Mouse (Mus musculus) embryonic fibroblast, embryonic 13.5 days (primary cell): ENCODE results near the gene Prkab1. TPM values are rescaled to one million over a fixed set of nuclear protein-coding genes. Genes with fewer than 3 reads are reported as not detected.
A peak's percentile ranks its signal among the peaks of the same experiment; 100 is the strongest.

Experiments used
- H3K27ac ChIP-seq: 2 replicates; pipeline ENCODE4 v1.5.1; 2012; ENCODE audit warnings: low read length, control low read depth, inconsistent platforms; ENCODE audit not compliant: insufficient read depth
- H3K4me1 ChIP-seq: 2 replicates; pipeline ENCODE4 v1.6.1; 2011; ENCODE audit warnings: low read length; ENCODE audit not compliant: control insufficient read depth, insufficient read depth
- H3K4me3 ChIP-seq: 2 replicates; pipeline ENCODE4 v1.5.1; 2011; ENCODE audit warnings: mild to moderate bottlenecking, control low read depth, low read length; ENCODE audit not compliant: insufficient read depth
- CTCF ChIP-seq: IDR thresholded peaks from 2 replicates; pipeline ENCODE4 v1.5.1; 2011; ENCODE audit warnings: mild to moderate bottlenecking, control low read depth, low read length, moderate library complexity, borderline replicate concordance; ENCODE audit not compliant: insufficient read depth
- POLR2A ChIP-seq: IDR thresholded peaks from 2 replicates; pipeline ENCODE4 v1.6.1; 2011; ENCODE audit warnings: low read depth, mild to moderate bottlenecking, control low read depth, low read length, moderate library complexity
- polyA plus RNA-seq: library from polyadenylated mRNA; stranded (reverse); fragments of >200 nt; gene quantifications from 2 replicates; pipeline ENCODE4 v1.2.4, GENCODE M21; 2011; ENCODE audit warnings: low read depth; ENCODE audit not compliant: missing spikeins, insufficient read length

Prkab1 gene
- polyA plus RNA-seq, 1 experiment: 36.1 TPM

DNA sequence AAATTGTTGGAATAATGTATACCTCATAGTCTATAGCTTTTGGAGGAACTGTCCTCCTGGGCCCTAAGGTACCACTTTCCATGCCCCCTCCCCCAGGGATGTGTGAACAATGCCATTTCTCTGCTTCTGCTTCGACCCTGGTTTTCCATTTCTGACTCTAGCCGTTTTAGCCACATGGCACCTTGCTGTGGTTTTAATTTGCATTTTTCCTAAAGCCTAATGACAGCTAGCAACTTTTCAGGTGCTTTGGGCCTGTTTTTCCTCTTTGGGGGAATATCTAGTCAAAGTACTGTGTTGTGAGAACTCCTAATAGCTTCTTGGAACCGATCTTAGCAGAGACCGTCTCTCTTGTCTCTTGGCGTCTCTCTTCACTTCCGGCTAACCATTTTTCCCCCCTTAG is 39.9 kb downstream of the Prkab1 start:
- H3K27ac ChIP-seq: no peak overlapping the region
- H3K4me3 ChIP-seq: no peak overlapping the region
- no peaks in the 10 kb centered on the region for H3K4me1 ChIP-seq
- no peak for TF ChIP-seq CTCF
- no peak for TF ChIP-seq POLR2A

DNA sequence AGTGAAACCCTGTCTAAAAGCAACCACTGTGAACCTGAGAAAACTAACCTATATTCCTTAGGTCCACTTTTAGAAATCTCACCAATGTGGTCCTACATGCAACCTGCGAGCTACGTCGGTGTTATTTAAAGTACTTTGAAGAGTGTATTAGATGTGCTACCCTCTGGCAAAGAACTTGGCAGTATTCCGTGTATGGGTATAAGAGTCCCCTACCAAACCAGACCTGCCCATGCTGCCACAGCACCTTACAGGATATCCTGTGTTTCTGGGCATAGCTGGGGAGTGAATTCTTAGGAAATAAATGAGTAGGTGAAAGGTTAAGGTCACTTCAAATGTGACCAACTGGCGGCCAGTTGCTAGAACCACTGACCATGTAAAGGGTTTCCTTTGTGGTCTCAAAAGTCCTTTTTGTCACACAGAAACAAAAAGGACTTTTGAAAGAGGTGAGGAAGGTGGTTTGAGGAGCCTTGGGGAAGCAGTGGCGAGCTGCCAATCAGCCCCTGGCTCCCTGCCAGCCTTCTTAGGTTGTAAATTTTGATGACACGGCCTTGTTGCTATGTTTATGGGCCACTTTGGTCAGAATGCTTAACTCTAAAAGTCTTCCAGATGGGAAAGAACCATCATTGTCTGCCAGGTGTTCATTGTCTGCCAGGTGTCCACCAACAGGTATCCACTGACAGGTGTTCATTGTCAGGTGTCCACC is 41.5 kb downstream of the Prkab1 start:
- TF ChIP-seq CTCF (no peak), POLR2A (no peak)
- Histone ChIP-seq H3K4me3 (no peak overlapping the region), H3K4me1 (no peaks in the 10 kb centered on the region), H3K27ac (no peak overlapping the region)

DNA sequence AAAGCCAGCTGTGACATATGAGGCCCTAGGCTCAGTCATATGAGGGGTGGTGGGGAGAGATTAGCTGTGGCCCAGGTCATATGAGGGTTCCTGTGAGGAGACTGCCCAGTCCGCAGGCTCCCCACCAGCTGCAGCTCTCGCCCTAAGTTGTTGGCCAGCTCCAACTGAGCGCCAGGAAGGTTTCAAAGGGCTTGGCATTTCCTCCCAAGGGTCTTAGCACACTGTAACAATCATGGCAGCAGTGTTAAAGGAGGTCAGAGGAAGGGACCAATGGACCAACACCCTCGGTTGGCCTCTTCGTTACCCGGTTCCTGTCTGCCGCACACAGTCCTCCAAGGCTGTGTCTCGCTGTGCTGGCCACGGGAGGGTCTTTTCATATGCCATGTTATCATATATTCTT is 43.8 kb downstream of the Prkab1 start:
- no peak overlapping the region for H3K4me3 ChIP-seq
- H3K27ac ChIP-seq: no peak overlapping the region
- TF ChIP-seq POLR2A (no peak), CTCF (no peak)
- no peaks in the 10 kb centered on the region for H3K4me1 ChIP-seq

DNA sequence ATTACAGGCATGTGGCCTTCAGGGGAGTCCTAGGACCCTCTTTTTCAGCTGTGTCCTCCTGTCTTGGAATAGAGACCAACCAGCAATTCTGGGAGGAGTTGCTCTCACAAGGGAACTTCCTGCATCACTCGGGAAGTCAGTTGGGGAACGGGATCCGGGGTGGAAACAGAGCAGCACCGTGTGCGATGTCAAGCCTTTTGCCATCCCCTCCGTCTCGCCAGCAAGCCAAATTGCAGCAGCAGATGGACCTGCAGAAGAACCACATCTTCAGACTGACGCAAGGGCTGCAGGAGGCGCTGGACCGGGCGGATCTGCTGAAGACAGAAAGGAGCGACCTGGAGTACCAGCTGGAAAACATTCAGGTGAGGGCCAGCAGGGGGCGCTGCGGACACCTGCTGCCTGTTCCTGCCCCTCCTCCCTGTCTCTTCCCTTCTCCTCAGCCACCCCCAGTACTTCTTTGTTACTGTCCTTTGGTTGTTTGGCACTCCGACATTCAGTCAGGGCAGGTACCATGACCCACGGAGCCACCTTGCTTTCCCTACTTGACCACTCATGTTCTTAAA is 45.1 kb downstream of the Prkab1 start:
- no peak overlapping the region for H3K4me3 ChIP-seq
- H3K4me1 ChIP-seq: no peaks in the 10 kb centered on the region
- H3K27ac ChIP-seq: no peak overlapping the region
- no peak for TF ChIP-seq POLR2A
- peak; percentile 49; the same call in 1 of the 2 replicates for TF ChIP-seq CTCF

DNA sequence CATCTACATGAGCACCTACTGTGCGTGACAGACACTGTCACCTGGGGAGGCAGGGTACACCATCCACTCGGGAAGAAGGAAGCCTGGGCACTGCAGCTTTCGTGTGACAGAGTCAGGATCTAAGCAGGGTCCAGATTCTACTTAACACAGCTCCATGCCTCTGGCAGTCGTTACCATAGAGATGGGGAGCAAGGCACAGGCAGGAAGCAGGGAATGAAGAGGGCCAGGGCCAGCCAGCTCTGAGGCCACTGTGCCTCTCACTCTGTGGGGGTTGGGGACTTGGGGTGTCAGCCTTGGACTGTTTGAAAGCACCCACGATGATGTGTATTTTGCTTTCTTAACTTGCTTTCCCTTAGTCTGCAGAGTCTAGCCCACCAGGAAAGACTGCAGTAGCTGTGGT is 46.1 kb downstream of the Prkab1 start:
- TF ChIP-seq CTCF (no peak), POLR2A (no peak)
- H3K4me3 ChIP-seq: no peak overlapping the region
- H3K4me1 ChIP-seq: no peaks in the 10 kb centered on the region
- H3K27ac ChIP-seq: no peak overlapping the region

DNA sequence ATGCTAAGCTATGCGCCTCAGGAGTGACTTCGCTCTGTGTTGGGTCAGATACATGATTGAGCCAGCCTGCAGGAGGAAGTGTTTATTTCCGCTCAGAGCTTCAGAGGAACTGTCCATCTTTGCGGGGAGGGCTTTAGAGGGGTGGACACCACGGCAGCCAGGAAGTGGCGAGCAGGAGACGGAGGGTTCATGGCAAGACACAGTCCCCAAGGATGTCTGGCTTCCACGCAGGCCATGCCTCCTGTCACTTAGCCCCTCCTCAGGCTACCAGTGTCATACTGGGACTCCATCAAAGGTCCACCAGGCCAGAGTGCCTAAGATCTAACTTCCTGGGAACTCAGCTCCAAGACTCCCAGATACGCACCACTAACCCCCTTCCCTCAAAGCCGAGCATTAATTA is 46.6 kb downstream of the Prkab1 start:
- H3K4me1 ChIP-seq: no peaks in the 10 kb centered on the region
- H3K4me3 ChIP-seq: no peak overlapping the region
- H3K27ac ChIP-seq: no peak overlapping the region
- TF ChIP-seq CTCF (no peak), POLR2A (no peak)

DNA sequence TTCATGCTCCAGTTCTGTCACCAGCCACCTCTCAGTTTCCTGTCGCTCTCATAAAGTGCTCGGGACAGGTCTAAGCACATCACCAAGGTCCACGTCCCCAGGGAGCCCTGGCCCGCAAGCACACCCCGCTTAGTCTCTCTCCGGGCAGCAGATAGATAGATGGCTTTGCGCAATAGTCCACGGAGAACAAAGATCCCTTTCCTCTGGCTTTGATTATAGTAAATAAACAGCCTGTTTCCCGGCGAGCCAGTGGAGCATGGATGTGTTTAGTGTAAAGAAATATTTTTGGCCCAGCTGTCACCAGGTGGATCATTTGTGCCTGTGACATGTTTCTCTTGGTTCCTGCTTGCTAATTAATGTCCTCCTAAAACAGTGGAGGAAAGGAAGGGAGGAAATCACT is 47.0 kb downstream of the Prkab1 start:
- no peak overlapping the region for H3K4me3 ChIP-seq
- H3K4me1 ChIP-seq: no peaks in the 10 kb centered on the region
- H3K27ac ChIP-seq: no peak overlapping the region
- no peak for TF ChIP-seq CTCF
- no peak for TF ChIP-seq POLR2A

DNA sequence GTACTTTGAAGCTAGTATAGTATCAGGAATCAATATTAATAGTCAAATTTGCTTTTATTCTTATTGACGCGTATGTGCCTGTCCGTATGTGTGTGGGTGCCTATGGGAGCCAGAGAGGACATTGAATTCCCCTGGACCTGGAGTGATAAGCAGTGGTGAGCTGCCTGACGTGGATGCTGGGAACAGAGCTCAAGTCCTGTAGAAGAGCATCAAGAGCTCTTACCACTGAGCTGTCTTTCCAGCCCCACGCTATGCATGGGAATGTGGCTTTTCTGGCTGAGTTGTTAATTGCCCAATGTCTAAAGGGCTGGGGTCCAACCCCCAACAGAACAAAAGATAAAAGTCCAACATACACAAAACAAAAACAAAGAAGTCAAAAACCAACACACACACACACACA is 47.9 kb downstream of the Prkab1 start:
- Histone ChIP-seq H3K4me3 (no peak overlapping the region), H3K4me1 (no peaks in the 10 kb centered on the region), H3K27ac (no peak overlapping the region)
- TF ChIP-seq POLR2A (no peak), CTCF (no peak)

DNA sequence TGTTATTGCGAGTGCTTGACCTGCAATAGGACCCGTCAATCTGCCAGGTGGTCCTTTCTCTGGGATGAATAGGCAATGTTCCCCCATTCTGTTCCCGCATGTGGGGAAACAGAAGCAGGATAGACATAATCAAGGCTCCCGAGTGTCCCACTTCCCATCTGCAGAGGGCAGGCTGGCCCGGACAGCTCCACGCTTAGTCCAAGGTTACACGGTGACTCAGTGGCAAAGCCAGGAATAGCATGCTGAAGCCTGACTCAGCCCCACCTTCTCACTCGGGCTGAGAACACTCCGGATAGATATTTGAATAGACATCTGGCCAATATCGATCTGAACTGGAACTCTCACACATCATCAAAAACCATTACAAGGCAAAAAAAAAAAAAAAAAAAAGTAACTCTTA is 48.6 kb downstream of the Prkab1 start:
- no peak overlapping the region for H3K4me3 ChIP-seq
- H3K27ac ChIP-seq: no peak overlapping the region
- no peak for TF ChIP-seq POLR2A
- TF ChIP-seq CTCF: no peak
- no peaks in the 10 kb centered on the region for H3K4me1 ChIP-seq

DNA sequence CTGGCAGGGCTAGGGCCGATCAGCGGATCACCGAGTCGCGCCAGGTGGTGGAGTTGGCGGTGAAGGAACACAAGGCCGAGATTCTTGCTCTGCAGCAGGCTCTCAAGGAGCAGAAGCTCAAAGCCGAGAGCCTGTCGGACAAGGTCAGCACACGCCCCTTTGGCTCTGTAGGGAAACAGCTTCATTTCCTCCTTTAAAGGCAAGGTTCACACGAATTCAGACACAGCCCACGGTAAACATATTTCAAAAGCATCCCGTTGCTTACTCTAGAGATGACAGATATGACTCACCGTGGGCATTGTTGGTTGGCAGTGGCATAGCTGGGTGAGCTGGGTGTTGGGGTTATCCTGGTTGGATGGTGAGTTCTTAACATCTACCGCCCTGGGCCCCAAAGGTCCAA is 53.1 kb downstream of the Prkab1 start:
- no peaks in the 10 kb centered on the region for H3K4me1 ChIP-seq
- no peak overlapping the region for H3K4me3 ChIP-seq
- TF ChIP-seq POLR2A (no peak), CTCF (no peak)

More for the DNA sequence above, 53.1 kb downstream of the Prkab1 start:
- no peak overlapping the region for H3K27ac ChIP-seq

Other genes with a start within 250 kb of the Prkab1 start
- 12.8 and 14.3 TPM in 2 replicates for gene Cit, start 179.2 kb downstream of the Prkab1 start, polyA plus RNA-seq
- gene Tmem233, start 58.7 kb upstream of the Prkab1 start, polyA plus RNA-seq: not detected in 2 replicates